Mouse (Mus musculus) myocyte (in vitro differentiated cells): ENCODE measurements around the gene Pfn2. TPM values are rescaled to one million over a fixed set of nuclear protein-coding genes. Genes with fewer than 3 reads are reported as not detected.

Experiments used
- H3K27me3 ChIP-seq: one replicate; pipeline ENCODE4 v1.6.1; 2011; ENCODE audit not compliant: control insufficient read depth, insufficient read depth, insufficient read length
- H3K36me3 ChIP-seq: one replicate; pipeline ENCODE4 v1.6.1; 2011; ENCODE audit not compliant: control insufficient read depth, insufficient read depth
- H3K4me2 ChIP-seq: one replicate; pipeline ENCODE4 v1.6.1; 2011; ENCODE audit warnings: low read depth, control low read depth
- H3K4me3 ChIP-seq: one replicate; pipeline ENCODE4 v1.5.1; 2011; ENCODE audit warnings: mild to moderate bottlenecking, control low read depth, moderate library complexity
- H3K79me2 ChIP-seq: one replicate; pipeline ENCODE4 v1.6.1; 2011; ENCODE audit not compliant: control insufficient read depth, insufficient read depth
- H3ac ChIP-seq: one replicate; pipeline ENCODE4 v1.6.1; 2011; ENCODE audit not compliant: control insufficient read depth, insufficient read length
- CEBPB ChIP-seq: IDR thresholded peaks from 2 replicates; pipeline ENCODE4 v1.6.1; 2011; ENCODE audit warnings: mild to moderate bottlenecking, moderate library complexity; ENCODE audit not compliant: poor library complexity, insufficient read depth, severe bottlenecking
- E2F4 ChIP-seq: IDR thresholded peaks from one replicate; pipeline ENCODE4 v1.6.1; 2011; ENCODE audit warnings: mild to moderate bottlenecking, control low read depth, moderate library complexity; ENCODE audit not compliant: insufficient read depth
- MAX ChIP-seq: IDR thresholded peaks from one replicate; pipeline ENCODE4 v1.6.1; 2011; ENCODE audit warnings: low read depth, mild to moderate bottlenecking, control low read depth
- MYOD1 ChIP-seq, 3 experiments: IDR thresholded peaks; one replicate each; pipeline ENCODE4 v1.6.1; 2011; ENCODE audit warnings: control low read depth in 2 of 3, low read depth in 2 of 3, mild to moderate bottlenecking in 2 of 3, moderate library complexity in 1 of 3; ENCODE audit not compliant: insufficient read length in 2 of 3, control insufficient read depth in 1 of 3
- MYOG ChIP-seq, 3 experiments: IDR thresholded peaks; one replicate each; pipeline ENCODE4 v1.6.1; 2011; ENCODE audit warnings: control low read depth in 2 of 3, low read depth in 2 of 3, mild to moderate bottlenecking in 2 of 3; ENCODE audit not compliant: insufficient read length in 2 of 3, control insufficient read depth in 1 of 3, insufficient read depth in 1 of 3
- POLR2A ChIP-seq: IDR thresholded peaks from one replicate; pipeline ENCODE4 v1.6.1; 2011; ENCODE audit warnings: low read depth, mild to moderate bottlenecking, control low read depth, moderate library complexity; ENCODE audit not compliant: insufficient read length
- POLR2AphosphoS2 ChIP-seq: IDR thresholded peaks from one replicate; pipeline ENCODE4 v1.6.1; 2011; ENCODE audit warnings: low read depth, control low read depth; ENCODE audit not compliant: insufficient read length
- REST ChIP-seq: IDR thresholded peaks from one replicate; pipeline ENCODE4 v1.6.1; 2011; ENCODE audit warnings: mild to moderate bottlenecking, control low read depth, moderate library complexity; ENCODE audit not compliant: insufficient read depth, insufficient read length
- SRF ChIP-seq: IDR thresholded peaks from one replicate; pipeline ENCODE4 v1.6.1; 2011; ENCODE audit warnings: low read depth; ENCODE audit not compliant: control insufficient read depth, insufficient read length
- TCF12 ChIP-seq: IDR thresholded peaks from one replicate; pipeline ENCODE4 v1.6.1; 2011; ENCODE audit warnings: mild to moderate bottlenecking, control low read depth; ENCODE audit not compliant: poor library complexity, insufficient read depth, severe bottlenecking
- TCF3 ChIP-seq: IDR thresholded peaks from one replicate; pipeline ENCODE4 v1.6.1; 2011; ENCODE audit warnings: low read depth, control low read depth; ENCODE audit not compliant: insufficient read length
- USF1 ChIP-seq: IDR thresholded peaks from one replicate; pipeline ENCODE4 v1.6.1; 2011; ENCODE audit warnings: low read depth, mild to moderate bottlenecking, control low read depth, moderate library complexity
- polyA plus RNA-seq: library from polyadenylated mRNA; unstranded; fragments of >200 nt; fragmentation: generic; extraction: Trizol; gene quantifications from one replicate; pipeline ENCODE4 v1.2.1, GENCODE M21; 2012; ENCODE audit warnings: missing spikeins

The Pfn2 gene
- polyA plus RNA-seq, result 13.0 TPM

DNA sequence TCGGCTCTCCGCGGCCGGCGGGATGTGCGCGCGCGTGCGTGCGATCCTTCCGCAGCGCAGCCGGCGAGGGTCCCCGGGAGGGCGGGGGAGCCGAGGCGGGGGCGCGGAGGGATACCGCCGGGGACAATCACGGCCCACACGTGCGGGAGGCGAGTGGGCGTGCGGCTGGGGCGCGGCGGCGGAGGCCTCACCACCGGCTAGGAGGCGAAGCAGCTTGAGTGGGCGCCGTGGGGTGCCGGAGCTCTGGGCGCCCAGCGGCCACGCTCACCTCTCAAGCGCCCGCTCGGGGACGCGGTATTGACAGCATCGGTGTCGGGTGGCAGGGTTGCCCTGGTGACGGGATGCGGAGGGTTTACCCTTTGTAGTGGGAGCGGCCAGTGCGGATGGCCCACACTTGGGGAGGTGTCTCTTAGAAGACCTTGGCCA lies at the start of gene Pfn2:
TSS of gene Pfn2 (minus strand) at position 320 of the 426 bp plus-strand sequence.
- Histone ChIP-seq H3K79me2 (no peaks in the 10 kb centered on the region), H3K4me3 (peak within 1 kb of the TSS; percentile 24)

DNA sequence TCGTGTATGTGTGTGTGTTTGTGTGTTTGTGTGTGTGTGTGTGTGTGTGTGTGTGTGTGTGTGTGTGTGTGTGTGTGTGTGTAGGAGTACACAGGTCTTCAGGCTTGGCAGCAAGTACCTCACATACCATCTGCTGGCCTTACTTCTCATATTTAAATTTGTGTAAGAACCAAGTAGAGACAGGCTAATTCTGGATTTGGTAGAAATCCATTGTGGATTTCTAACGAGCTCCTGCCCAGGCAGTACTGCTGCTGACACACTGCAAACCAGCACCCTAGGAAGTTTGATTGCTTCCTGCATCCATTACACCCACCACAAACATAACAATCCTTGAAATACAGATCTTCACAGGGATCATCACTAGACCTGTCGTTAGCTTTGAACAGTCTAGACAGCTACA lies 35.1 kb upstream of the Pfn2 start:
- no peak overlapping the region for H3K4me3 ChIP-seq
- no peak for TF ChIP-seq E2F4
- no peak overlapping the region for H3ac ChIP-seq
- H3K79me2 ChIP-seq, result no peaks in the 10 kb centered on the region
- H3K4me2 ChIP-seq, result no peak overlapping the region
- no peaks in the 10 kb centered on the region for H3K27me3 ChIP-seq
- no peaks in the 10 kb centered on the region for H3K36me3 ChIP-seq

More for the DNA sequence above, at the start of gene Pfn2:
- Histone ChIP-seq H3ac (peak within 1 kb of the TSS; percentile 61), H3K4me2 (peak within 1 kb of the TSS; percentile 59), H3K27me3 (no peaks in the 10 kb centered on the region), H3K36me3 (no peaks in the 10 kb centered on the region)
- TF ChIP-seq POLR2AphosphoS2, result no peak
- TF ChIP-seq MYOG (IDR thresholded peaks at IDR 0.05; ENCODE audit: control insufficient read depth in 1 of 3, insufficient read depth in 1 of 3, insufficient read length in 2 of 3, low read depth in 2 of 3), result peak in 1 of 3 experiments; percentile 12
- no peak for TF ChIP-seq CEBPB
- no peak for TF ChIP-seq REST
- TF ChIP-seq MYOD1 (IDR thresholded peaks at IDR 0.05; ENCODE audit: control insufficient read depth in 1 of 3, insufficient read length in 2 of 3, low read depth in 2 of 3), result peak in 1 of 3 experiments; percentile 16
- TF ChIP-seq TCF12, result no peak
- no peak for TF ChIP-seq E2F4

DNA sequence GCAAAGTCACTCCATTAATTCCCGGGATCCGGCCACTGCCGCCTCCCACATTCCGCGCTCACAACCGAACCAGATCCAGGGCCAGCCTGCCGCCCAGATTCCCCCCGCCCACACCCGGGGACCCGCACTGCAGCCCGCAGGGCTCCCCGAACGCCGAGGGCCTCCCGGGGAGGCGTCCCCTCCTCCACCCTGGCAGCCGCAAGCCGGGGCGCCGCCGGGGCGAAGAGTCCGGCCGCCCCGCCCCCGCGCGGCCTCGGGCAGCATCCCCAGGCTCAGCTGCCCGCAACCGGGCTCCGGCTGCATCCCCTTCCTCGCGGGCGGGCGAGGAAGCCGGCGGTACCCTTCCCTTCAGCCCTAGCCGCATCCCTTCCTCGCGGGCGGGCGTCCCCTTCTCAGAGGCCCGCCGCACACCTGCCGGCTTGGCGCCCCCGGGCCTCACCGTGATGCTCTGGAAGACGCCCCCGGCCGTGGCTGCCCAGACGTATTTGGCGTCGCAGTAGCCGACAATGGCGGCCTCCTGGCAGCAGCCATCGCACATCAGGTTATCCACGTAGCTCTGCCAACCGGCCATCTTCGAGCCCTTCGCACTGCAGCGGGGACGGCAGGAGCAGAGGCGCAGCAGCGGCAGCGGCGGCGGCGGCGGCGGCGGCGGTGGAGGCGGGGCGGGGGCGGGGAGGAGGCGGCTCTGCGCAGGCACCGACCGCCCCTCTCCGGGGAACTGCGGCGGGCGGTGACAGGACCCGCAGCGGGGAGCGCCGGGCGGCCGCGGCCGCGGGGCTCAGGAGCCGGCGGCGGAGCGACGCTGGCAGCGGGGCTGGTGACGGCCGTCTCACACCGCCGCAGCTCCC lies 743 bp downstream of the Pfn2 start:
- peak overlapping the region; percentile 59 for H3K4me2 ChIP-seq
- no peaks in the 10 kb centered on the region for H3K36me3 ChIP-seq
- peak overlapping the region; percentile 24 for H3K4me3 ChIP-seq
- H3K79me2 ChIP-seq, result no peaks in the 10 kb centered on the region
- no peaks in the 10 kb centered on the region for H3K27me3 ChIP-seq
- TF ChIP-seq USF1 (no peak), POLR2A (peak; percentile 54), REST (no peak), CEBPB (no peak), E2F4 (no peak)
- H3ac ChIP-seq, result peak overlapping the region; percentile 61

DNA sequence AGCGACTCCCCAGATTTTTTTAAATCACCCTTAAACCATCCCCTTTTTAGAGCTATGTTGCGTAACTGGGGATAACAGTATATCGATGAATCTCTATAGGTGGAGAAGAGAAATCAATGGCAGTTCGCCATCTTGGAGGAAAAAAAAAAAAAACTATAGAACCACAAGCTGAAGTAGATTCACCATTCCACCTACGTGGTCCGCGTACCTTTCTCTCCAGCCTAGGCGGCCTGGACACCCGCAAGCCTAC lies 1.3 kb downstream of the Pfn2 start:
- Histone ChIP-seq H3K27me3 (no peaks in the 10 kb centered on the region), H3ac (peak overlapping the region; percentile 61)
- TF ChIP-seq TCF3 (no peak), MYOG (IDR thresholded peaks at IDR 0.05; ENCODE audit: control insufficient read depth in 1 of 3, insufficient read depth in 1 of 3, insufficient read length in 2 of 3, low read depth in 2 of 3) (no peak), POLR2A (no peak), CEBPB (no peak), USF1 (no peak), TCF12 (no peak), MAX (no peak), POLR2AphosphoS2 (no peak), REST (no peak), SRF (no peak), MYOD1 (IDR thresholded peaks at IDR 0.05; ENCODE audit: control insufficient read depth in 1 of 3, insufficient read length in 2 of 3, low read depth in 2 of 3) (no peak), E2F4 (no peak)

DNA sequence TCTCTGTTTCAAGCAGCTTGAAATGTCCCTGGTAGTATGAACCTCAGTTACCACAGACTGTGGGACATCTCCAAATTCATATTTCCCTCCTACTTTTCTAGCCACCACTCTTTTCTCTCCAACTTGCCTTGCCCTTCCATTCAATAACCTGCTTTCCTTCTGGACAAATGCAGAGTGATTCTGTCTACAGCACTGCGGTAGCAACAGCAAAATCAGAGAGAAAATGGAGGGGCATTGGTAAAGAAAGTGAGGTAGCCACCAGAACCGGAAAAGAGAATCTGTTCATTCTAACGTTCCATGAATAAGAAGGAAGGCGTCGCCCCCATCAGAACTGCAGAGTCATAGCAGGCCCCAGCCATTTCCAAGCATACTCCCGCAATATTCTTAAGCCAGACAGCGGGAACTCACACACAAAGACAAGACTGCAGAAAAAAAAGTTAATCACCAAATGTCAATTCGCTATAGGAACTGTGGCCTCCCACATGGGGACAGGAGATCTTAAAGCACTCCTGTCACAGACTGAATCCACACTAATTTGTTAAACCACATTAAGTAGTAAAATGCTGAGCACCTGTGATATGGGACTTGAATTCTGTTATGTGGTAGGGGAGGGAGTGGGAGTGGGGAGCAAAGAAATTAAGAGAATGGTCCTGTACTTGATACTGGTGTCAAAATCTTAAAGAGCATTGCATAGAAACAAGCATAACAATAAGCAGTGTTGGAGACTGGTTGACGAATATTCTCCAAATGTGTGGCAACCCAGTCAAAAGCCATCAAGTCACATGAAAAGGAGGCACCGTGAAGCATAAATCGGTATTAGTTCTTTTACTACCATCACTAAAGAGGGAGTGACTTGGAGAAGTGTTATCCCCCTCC lies 1.9 kb downstream of the Pfn2 start:
- no peak for TF ChIP-seq MYOG (IDR thresholded peaks at IDR 0.05; ENCODE audit: control insufficient read depth in 1 of 3, insufficient read depth in 1 of 3, insufficient read length in 2 of 3, low read depth in 2 of 3)
- no peak for TF ChIP-seq TCF3
- TF ChIP-seq POLR2A, result no peak
- no peak for TF ChIP-seq USF1
- no peak for TF ChIP-seq POLR2AphosphoS2
- TF ChIP-seq TCF12, result no peak
- TF ChIP-seq SRF, result no peak
- TF ChIP-seq CEBPB, result no peak
- no peak for TF ChIP-seq E2F4
- TF ChIP-seq REST, result no peak
- no peak for TF ChIP-seq MYOD1 (IDR thresholded peaks at IDR 0.05; ENCODE audit: control insufficient read depth in 1 of 3, insufficient read length in 2 of 3, low read depth in 2 of 3)
- no peak for TF ChIP-seq MAX
- H3K36me3 ChIP-seq, result no peaks in the 10 kb centered on the region
- H3ac ChIP-seq, result peak overlapping the region; percentile 61
- peak overlapping the region; percentile 59 for H3K4me2 ChIP-seq
- no peaks in the 10 kb centered on the region for H3K27me3 ChIP-seq
- H3K4me3 ChIP-seq, result peak overlapping the region; percentile 24
- H3K79me2 ChIP-seq, result no peaks in the 10 kb centered on the region

More for the DNA sequence above, 1.3 kb downstream of the Pfn2 start:
- Histone ChIP-seq H3K4me2 (peak overlapping the region; percentile 59), H3K4me3 (peak overlapping the region; percentile 24), H3K36me3 (no peaks in the 10 kb centered on the region), H3K79me2 (no peaks in the 10 kb centered on the region)
